Mouse (Mus musculus) right cerebral cortex, adult 18-20 months (tissue): ENCODE measurements around the gene Cfap73.
A peak's percentile ranks its signal among the peaks of the same experiment; 100 is the strongest.

Source experiments
- DNase-seq: peaks from one replicate; pipeline ENCODE4 v3.0.0; 2022; ENCODE audit warnings: mixed read lengths

Cfap73 gene

DNA sequence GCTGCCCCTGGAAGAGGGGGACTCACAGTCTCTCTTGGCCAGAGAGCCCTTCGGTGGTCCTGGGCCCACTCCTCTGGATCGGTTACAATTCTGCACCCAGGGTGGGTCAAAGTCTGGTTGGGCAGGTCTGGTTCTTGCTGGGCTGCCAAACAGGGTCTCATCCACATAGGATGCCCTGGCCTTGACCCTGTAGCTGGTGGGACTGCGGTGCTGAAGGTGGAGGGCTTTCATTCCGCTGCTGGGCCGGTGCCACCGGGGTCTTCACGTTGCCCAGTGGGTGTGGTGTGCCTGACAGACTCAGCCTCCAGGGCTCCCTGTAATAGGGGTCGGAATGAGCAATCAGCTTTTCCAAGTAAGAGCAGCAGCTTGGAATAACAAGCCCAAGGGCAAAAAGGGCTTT lies 22.6 kb downstream of the Cfap73 start:
- DNase-seq, result no peak

DNA sequence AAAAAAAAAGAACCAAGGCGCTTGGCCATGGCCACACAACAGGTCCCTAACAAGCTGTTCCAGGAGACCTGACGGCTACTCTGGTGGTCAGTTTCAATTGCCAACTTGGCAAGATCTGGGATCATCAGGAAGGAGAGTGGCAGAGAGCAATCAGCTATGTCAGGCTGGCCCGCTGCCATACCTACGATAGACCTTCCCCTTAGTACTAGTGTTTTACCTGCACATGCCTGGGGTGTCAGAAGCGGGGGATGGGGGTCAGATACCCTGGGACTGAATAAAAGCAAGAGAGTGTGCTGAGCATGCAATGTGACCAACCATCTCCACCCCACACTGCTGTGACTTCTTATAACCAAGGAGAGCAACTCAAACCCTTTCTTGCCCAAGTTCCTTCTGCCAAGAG lies 23.1 kb downstream of the Cfap73 start:
- no peak for DNase-seq

DNA sequence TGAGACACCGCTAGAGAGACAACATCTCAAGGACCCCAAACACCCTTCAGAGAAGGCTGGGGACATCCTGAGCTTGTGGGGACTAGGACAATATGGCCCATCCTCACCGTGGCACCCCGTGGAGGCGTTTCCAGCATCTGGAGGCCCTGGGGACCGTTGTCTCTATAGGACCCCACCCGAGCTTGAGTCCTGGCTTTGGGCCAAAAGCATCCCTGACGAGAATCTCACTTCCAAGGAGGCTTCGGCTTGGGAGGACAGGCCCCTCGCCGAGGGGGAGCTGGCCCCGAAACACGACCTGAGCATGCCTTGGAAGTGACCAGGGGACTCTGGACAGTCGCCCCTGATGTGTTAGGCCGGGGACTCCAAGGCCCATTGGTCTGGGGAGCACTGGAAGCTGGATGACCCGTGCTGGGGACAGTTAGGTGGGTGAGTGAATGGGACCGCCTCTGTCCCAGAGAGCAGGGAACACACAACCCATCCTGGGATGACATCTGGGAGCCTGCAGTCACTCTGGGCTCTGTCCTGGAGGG lies 24.7 kb downstream of the Cfap73 start:
- DNase-seq, result no peak

GRCm38 (mm10) chr5:120607335-120607734 lies 26.7 kb downstream of the Cfap73 start:
- DNase-seq, result no peak

- DNase-seq, result no peak
These were observed 27.3 kb downstream of the Cfap73 start for GRCm38 (mm10) chr5:120606590-120607200.

DNA sequence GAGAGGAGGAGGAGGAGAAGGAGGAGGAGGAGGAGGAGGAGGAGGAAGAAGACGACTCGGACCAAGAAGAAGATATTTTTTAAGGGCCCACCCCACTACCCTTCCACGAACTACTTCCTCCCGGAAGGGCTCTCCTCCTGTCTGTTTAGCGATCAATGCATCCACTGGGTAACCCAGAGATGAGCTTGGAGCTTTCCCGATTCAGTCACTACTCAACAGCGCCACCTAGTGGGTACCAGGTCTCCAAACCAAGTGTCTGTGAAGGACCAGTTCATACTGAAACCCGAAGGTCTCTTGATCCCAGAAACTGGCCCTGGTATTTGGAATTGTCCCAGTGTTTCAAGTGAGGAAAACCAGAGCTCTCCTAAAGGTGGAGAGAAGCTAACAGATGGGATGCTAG lies 28.3 kb downstream of the Cfap73 start:
- peak; percentile 91 for DNase-seq

GRCm38 (mm10) chr5:120605241-120605661 lies 28.8 kb downstream of the Cfap73 start:
- no peak for DNase-seq

DNA sequence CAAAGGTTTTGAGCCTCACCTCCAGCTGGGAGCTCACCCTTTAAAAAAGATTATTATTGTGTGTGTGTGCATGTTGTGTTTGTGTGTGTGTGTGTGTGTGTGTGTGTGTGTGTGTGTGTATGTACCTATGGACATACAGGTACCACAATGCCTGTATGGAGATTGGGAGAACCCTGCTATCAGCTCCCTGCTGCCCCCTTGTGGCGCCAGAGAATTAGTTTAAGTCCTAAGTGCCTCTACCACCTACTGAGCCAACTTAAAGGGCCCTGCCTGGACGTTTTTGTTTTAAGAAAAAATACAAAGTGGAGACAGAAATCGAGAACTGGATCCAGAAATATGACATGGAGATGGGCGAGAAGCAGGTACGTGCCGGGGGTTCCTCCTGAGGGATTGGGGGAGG lies 29.2 kb downstream of the Cfap73 start:
- DNase-seq, result peak; percentile 81

GRCm38 (mm10) chr5:120603515-120603914 lies 30.5 kb downstream of the Cfap73 start:
- no peak for DNase-seq

DNA sequence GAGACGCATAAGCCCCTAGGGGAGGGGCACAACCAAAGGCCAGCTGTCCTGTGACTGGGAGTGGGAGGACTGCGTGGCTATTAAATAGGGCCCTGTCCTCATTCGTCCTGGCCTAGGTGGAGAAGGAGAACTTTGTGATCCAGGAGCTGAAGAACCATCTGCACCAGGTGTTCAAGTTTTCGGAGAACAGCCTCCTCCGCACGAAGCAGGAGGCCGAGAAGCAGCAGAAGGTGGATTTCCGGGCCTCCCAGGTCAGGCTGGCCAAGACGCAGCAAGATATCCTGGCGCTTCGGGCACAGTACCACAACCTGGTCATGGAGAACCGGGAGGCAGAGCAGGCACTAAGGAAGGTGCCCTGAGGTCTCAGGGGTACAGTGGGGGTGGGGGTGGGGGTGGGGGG lies 31.8 kb downstream of the Cfap73 start:
- DNase-seq, result no peak

- no peak for DNase-seq
These were observed 32.9 kb downstream of the Cfap73 start for GRCm38 (mm10) chr5:120600946-120601668.

DNA sequence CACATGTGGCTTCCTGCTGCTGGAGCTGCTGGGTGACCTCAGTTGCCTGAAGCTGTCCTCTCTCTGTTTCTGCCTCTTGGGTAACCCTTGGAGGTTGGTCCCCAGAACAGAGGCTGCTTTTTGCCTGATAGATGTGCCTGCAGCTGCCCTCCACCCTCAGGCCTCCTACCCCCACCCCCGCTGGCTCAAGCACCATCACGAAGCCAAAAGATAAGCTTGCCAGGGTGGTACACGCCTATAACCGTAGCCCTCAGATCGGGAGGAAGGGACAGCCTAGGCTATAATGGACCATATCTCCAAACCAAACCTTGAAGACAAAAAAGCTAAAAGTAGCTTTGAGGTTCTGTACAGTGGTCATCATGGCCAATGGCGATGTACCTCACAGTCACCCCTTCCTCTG lies 34.4 kb downstream of the Cfap73 start:
- no peak for DNase-seq

GRCm38 (mm10) chr5:120594485-120594884 lies 39.5 kb downstream of the Cfap73 start:
- no peak for DNase-seq

DNA sequence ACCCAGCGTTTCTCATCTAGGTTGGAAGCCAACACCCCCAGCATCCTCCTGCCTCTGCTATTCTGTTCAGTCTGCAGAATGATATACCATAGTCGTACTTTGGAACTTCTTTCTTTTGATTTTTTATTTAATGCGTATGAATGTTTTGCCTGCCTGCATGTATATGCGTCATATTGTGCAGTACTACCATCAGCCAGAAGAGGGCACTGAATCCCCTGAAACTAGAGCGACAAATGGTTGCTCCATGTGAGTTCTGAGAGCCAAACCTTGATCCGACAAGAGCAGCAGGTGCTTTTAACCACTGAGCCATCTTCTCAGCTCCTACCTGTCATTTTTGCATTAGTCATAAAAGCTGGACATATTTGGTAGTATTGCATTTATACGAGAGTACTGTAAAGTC lies 41.9 kb downstream of the Cfap73 start:
- DNase-seq, result no peak

DNA sequence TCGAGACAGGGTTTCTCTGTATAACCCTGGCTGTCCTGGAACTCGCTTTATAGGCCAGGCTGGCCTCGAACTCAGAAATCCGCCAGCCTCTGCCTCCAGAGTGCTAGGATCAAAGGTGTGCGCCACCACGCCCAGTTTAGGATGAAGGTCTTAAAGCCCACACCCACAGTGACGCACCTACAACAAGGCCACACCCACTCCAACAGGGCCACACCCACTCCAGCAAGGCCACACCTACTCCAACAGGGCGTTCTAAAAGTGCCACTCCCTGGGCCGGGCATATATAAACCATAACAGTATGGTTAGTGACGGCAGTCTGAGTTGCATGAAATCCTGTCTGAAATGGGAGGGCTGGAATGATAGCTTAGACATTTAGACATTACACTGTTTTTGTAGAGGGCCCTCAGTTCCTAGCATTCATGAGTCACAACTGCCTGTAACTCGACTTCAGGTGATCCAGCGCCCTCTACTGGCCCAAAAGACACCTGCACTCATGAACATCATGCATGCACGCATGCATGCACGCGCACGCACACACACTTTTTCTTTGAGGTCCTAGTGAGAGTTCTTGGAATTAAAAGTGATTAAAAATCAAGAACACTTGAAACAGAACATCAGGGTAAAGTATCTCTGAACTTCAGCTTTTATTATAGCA lies 43.6 kb downstream of the Cfap73 start:
- no peak for DNase-seq

DNA sequence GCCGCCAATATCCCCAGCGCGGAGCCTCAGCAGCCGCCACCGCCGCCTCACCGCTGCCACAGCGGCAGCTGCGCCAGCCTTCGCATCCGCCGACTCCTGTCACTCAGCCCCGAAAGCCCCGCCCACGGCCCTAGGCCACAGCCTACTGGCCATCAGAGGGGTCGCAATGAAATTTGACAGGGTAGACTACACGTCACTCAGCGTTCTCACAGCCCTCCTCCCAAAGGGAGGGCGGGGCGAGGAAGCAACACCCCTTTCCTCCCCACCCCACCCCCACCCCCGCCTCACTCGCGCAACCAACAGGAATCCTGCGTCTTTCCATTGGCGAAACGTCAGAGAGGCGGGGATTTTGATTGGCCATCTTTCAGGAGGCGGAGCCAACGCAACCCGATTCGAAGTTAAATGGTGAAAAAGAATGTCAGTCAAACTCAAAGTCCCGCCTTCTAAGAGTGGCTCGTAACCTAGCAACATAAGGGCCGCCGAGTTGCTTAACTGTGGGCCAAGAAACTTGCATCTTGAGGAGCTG lies 45.4 kb downstream of the Cfap73 start, which contains the start of the genes Tpcn1 and Iqcd:
Gene Tpcn1 (minus strand): TSS at position 105 of the 526 bp plus-strand sequence.
Gene Iqcd (plus strand): TSS at position 448 of the 526 bp plus-strand sequence.
- peak; percentile 99 for DNase-seq

DNA sequence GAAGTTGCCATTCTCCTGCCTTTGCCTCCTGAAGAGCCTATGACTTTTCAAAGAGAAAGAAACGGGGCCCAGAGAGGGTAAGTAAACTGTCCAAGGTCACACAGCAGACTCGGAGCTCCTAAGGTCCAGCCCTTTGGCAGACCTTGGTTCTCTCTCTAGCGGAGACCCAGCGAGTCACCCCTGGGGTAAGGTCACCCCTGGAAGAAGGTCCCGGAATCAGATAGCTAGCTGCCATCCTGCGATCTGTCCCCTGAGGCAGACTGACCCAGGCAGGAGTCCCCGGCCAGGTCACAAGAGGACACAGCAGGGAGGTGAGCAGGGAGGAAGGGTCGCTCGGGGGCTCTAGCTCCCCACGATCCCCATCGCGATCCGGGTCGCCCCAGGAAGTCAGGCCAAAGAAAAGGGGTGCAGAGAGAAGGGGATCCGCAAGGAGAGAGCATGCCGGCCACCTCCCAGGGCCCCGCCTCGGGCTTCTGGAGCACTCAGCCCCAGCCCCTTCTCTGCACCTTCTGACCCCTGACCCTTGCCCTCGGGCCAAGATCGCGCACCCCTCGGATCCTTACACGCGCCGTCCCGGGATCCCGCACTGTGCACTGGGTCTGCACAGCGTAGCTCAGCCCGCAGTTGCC lies 46.0 kb downstream of the Cfap73 start:
- DNase-seq, result no peak

DNA sequence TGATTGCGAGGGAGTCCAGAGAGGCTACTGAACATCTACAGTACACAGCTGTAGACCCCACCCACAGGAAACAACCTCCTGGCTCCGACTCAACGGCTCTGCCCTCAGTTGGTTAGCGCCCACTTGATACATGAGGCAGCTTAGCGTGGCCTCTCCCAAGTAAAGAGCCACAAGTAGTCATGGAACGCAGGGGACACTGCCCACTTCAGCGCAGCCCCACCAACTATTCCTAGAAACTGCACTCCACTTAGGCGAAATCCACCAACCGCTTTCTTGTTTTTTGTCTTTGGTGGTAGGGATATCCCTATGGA lies 46.5 kb downstream of the Cfap73 start:
- DNase-seq, result no peak

GRCm38 (mm10) chr5:120586741-120587615 lies 47.1 kb downstream of the Cfap73 start:
- peak; percentile 71 for DNase-seq

GRCm38 (mm10) chr5:120584968-120585367 lies 49.1 kb downstream of the Cfap73 start:
- no peak for DNase-seq

DNA sequence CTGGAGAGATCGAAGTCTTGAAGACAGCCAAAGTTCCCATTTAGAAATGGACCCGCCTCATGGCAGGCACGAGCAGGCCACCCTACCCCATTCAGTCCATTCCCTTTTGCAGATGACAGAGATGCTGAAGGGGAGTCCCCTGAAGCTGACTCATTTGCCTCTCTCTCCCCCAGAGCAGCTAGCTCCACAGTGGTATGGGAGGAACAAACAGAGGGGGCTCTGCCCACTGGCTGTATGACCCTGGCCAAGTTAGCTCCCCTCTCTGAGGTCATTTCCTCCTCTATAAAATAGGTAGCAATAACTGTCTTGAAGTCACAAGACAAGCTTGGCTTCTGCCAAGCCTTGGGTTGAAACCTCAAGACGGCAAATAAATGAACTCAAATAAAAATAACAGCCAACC lies 50.5 kb downstream of the Cfap73 start:
- no peak for DNase-seq

- DNase-seq, result no peak
These were observed 52.0 kb downstream of the Cfap73 start for GRCm38 (mm10) chr5:120582002-120582401.
